Mouse (Mus musculus) activated CD4-positive, CD25-positive, alpha-beta regulatory T cell, adult 9 weeks (primary cell): ENCODE measurements around the gene Tbl1xr1. TPM values are rescaled to one million over a fixed set of nuclear protein-coding genes. Genes with fewer than 3 reads are reported as not detected.

Source experiments
- polyA plus RNA-seq: library from polyadenylated mRNA; unstranded; fragments of 100-300 nt; shearing (Covaris generic); gene quantifications from one replicate; pipeline ENCODE4 v1.2.1, GENCODE M21; 2017

Gene Tbl1xr1
- polyA plus RNA-seq, result 39.7 TPM

DNA sequence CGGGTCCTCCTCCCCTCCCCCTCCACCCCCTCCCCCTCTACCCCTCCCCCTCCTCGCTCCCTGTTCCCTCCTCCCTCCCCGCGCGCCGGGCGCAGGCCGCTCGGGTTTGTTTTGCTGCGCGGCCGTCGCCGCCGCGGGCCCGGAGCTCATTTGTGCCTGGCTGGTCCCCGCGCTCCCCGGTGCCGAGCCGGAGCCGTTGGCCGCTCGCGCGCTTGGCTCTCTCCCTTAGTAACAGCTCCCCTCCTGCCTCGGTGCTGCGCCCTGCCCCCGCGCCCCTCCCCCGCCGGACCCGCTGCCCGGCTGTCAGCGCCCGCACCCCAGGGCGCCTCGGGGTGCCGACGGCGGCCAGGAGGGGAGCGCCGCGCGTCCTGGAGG is at the start of gene Tbl1xr1:
Gene Tbl1xr1, plus strand, starts transcription at position 92 of the 375 bp plus-strand sequence.

